Mouse (Mus musculus) stomach, postnatal 0 days (tissue): Measurements from ENCODE around the gene Pepd.

Experiments
- CTCF ChIP-seq: IDR thresholded peaks from 2 replicates; pipeline ENCODE4 v1.5.1; 2016; ENCODE audit warnings: antibody characterized with exemption, low read depth, mild to moderate bottlenecking, moderate library complexity
- EP300 ChIP-seq: optimal IDR thresholded peaks from 2 replicates; pipeline ENCODE3; 2016; ENCODE audit warnings: antibody characterized with exemption

DNA sequence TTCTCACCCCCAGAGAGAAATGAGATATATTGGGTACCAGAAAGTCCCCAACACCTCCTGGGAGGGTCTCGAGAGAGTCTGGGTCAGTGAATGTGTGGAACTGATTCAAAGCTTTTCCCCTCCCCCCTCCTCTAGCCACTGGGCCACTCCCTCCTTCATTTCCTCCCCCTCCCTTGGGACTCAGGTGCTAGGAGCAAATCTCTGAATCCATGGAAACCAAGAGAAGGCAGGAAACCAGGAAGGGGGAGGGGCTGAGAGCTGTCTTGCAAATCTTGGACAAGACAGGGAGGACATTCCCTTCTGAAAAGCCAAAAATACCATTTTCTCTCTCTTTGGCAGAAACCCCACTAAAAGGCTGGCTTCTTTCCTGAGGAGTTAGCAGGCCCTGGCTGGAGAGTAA lies 15.1 kb upstream of the Pepd start:
- TF ChIP-seq CTCF (no peak), EP300 (no peak)
